ENCODE assay signal across 9 mouse cellular contexts in the genomic region with DNA sequence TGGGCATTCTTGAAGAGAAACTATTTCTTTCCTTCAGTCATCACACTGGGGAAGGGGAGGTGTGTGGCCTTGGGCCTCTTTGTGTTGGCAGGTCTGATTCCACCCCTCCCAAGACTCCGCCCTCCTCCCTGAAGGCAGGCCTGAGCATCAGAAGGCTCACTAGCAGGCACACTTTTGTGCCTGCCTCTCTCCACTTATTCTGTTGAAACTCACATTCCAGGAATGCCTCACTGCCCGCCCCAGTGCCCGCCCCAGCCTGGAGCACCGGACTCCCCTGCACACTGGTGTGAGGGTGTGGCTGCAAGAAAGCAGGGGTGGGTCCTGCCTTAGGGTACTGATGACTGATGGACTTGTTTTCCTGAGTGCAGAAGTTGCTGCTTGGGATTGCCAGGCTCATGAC. TPM values are rescaled to one million over a fixed set of nuclear protein-coding genes. Genes with fewer than 3 reads are reported as not detected.
DNase-seq lines count a peak whose midpoint lies in the region; ATAC-seq and TF ChIP-seq lines count a peak whose summit lies in the region.
"Had no signal": no experiment of that assay in that cellular context is flagged by ENCODE, and none has a peak within 500 bp of the region (broad histone marks: within the 10 kb centered on the region; RNA-seq: fewer than 3 reads in every experiment).

No protein-coding gene starts in this region.

- H3K27ac ChIP-seq in ES-Bruce4 (ENCODE audit: insufficient read depth, low read length): peak overlapping the region; percentile 63
- H3K27ac ChIP-seq in intestine, embryonic 15.5 days: no peak overlapping the region
- H3K27ac ChIP-seq in lung, embryonic 14.5 days (ENCODE audit: low read depth): peak overlapping the region; percentile 82; the same call in 1 of the 2 replicates
- no peak overlapping the region for H3K27ac ChIP-seq in gastrocnemius, adult 2 months

- H3K9ac ChIP-seq in ES-Bruce4 (ENCODE audit: low read depth, poor library complexity, severe bottlenecking): no peak overlapping the region
- no peak overlapping the region for H3K9ac ChIP-seq in intestine, embryonic 15.5 days
- H3K9ac ChIP-seq in lung, embryonic 14.5 days: no peak overlapping the region

- no peaks in the 10 kb centered on the region for H3K4me1 ChIP-seq in ES-Bruce4 (ENCODE audit: control insufficient read depth, insufficient read depth, low read length)
- 0 out of 2 replicates have a peak, but pooled peaks cover 5% of the 10 kb centered on the region for H3K4me1 ChIP-seq in intestine, embryonic 15.5 days (replicated peaks)
- peaks cover 20% of the 10 kb centered on the region for H3K4me1 ChIP-seq in lung, embryonic 14.5 days (ENCODE audit: insufficient read depth)

- no peaks in the 10 kb centered on the region for H3K27me3 ChIP-seq in ES-Bruce4 (ENCODE audit: control insufficient read depth, insufficient read depth, low read length, poor library complexity, severe bottlenecking)
- H3K27me3 ChIP-seq in intestine, embryonic 15.5 days (replicated peaks): no peaks in the 10 kb centered on the region
- H3K27me3 ChIP-seq in lung, embryonic 14.5 days (ENCODE audit: insufficient read depth, low read length): no peaks in the 10 kb centered on the region

- no peak for TF ChIP-seq CTCF in ES-Bruce4 (IDR thresholded peaks at IDR 0.05; ENCODE audit: low read depth, low read length)
- no peak for TF ChIP-seq CTCF in lung, embryonic 14.5 days (IDR thresholded peaks at IDR 0.05; ENCODE audit: low read depth)
- TF ChIP-seq CTCF in gastrocnemius, adult 2 months (IDR thresholded peaks at IDR 0.05): no peak

- whole genome bisulfite sequencing in intestine, embryonic 15.5 days: 29% methylated on average over 4 of the region's 4 CpGs
- 24% methylated on average over 4 of the region's 4 CpGs for WGBS in lung, embryonic 14.5 days

- peak; percentile 88 for DNase-seq in 3T3-L1 (ENCODE audit: low read depth, low spot score)
- peak; percentile 72 for DNase-seq in lung, embryonic 14.5 days
- no peak for DNase-seq in retina, embryonic 14.5 days (ENCODE audit: low spot score)
- no peak for DNase-seq in gastrocnemius, adult 2 months
- DNase-seq in right cerebral cortex, adult 18-20 months: no peak

- peak; percentile 68 for ATAC-seq in intestine, embryonic 15.5 days
- ATAC-seq in lung, embryonic 14.5 days (ENCODE audit: insufficient read depth): peak; percentile 85

- peak; percentile 91 for TF ChIP-seq EP300 in ES-Bruce4 (IDR thresholded peaks at IDR 0.05; ENCODE audit: insufficient read depth, low read depth, low read length)

- H3K4me3 ChIP-seq in ES-Bruce4 (ENCODE audit: low read depth, low read length): no peak overlapping the region
- H3K4me3 ChIP-seq in intestine, embryonic 15.5 days (replicated peaks): no peak overlapping the region
- H3K4me3 ChIP-seq in lung, embryonic 14.5 days (ENCODE audit: low read depth, low read length): no peak overlapping the region
- H3K4me3 ChIP-seq in gastrocnemius, adult 2 months: no peak overlapping the region

- no peak overlapping the region for H3K4me2 ChIP-seq in intestine, embryonic 15.5 days (replicated peaks)
- no peak overlapping the region for H3K4me2 ChIP-seq in lung, embryonic 14.5 days

- no peaks in the 10 kb centered on the region; the same call in 1 of the 2 replicates for H3K36me3 ChIP-seq in ES-Bruce4 (ENCODE audit: control insufficient read depth, insufficient read depth, low read length, poor library complexity, severe bottlenecking)
- no peaks in the 10 kb centered on the region for H3K36me3 ChIP-seq in intestine, embryonic 15.5 days
- no peaks in the 10 kb centered on the region for H3K36me3 ChIP-seq in lung, embryonic 14.5 days (ENCODE audit: insufficient read depth)

- no peak for TF ChIP-seq POLR2A in ES-Bruce4 (IDR thresholded peaks at IDR 0.05; ENCODE audit: insufficient read depth, low read length)

- intact Hi-C loops in gastrocnemius, adult 2 months (cut with DNase I): loop anchor here (5.0 kb wide), 1 partner anchor 115 kb away; a partner anchor contains a TSS

- no peaks in the 10 kb centered on the region for H3K9me3 ChIP-seq in ES-Bruce4 (replicated peaks; ENCODE audit: control insufficient read depth, insufficient read depth, low read length, poor library complexity, severe bottlenecking)
- no peaks in the 10 kb centered on the region; the same call in 1 of the 2 replicates for H3K9me3 ChIP-seq in intestine, embryonic 15.5 days
- no peaks in the 10 kb centered on the region for H3K9me3 ChIP-seq in lung, embryonic 14.5 days (ENCODE audit: low read depth, low read length)

RNA-seq across cellular contexts. Expression of a gene that starts 46.5 kb away (rescaled TPM):
- polyA plus RNA-seq in ES-Bruce4 (2011; ENCODE audit: insufficient read depth, insufficient read length, low read depth, missing spikeins): 33.2 and 34.2 TPM in 2 replicates
- 16.9 and 18.8 TPM in 2 replicates for polyA plus RNA-seq in intestine, embryonic 15.5 days (2015; fragmentation: Nextera tagmentation; extraction: Ambion mirVana)
- polyA plus RNA-seq in lung, embryonic 14.5 days (2014; fragmentation: Nextera tagmentation; extraction: Ambion mirVana): 25.8 and 30.0 TPM in 2 replicates
- 10 to 100 TPM; 23.9 to 32.6 TPM for total RNA-seq in gastrocnemius, adult 2 months (2021)

RNA-seq across cellular contexts. Expression of a gene that starts 49.5 kb away (rescaled TPM):
- polyA plus RNA-seq in ES-Bruce4 (2011; ENCODE audit: insufficient read depth, insufficient read length, low read depth, missing spikeins): not detected in 2 replicates
- polyA plus RNA-seq in intestine, embryonic 15.5 days (2015; fragmentation: Nextera tagmentation; extraction: Ambion mirVana): 126 and 138 TPM in 2 replicates
- polyA plus RNA-seq in lung, embryonic 14.5 days (2014; fragmentation: Nextera tagmentation; extraction: Ambion mirVana): not detected in 2 replicates
- total RNA-seq in gastrocnemius, adult 2 months (2021): not detected
- total RNA-seq: left cerebral cortex, postnatal 25 days had no signal
- polyA plus RNA-seq: frontal cortex, adult 2 months had no signal

Comparison
In these comparisons a context has a peak if more than half of its experiments do, and no peak if none do; other contexts are left out.
1. DNase-seq: peak in 3T3-L1 (single experiment) and lung, embryonic 14.5 days (single experiment); none in retina, embryonic 14.5 days (single experiment), gastrocnemius, adult 2 months (single experiment) and right cerebral cortex, adult 18-20 months (single experiment).
2. H3K27ac ChIP-seq: peak in ES-Bruce4 (single experiment) and lung, embryonic 14.5 days (single experiment); none in intestine, embryonic 15.5 days (single experiment) and gastrocnemius, adult 2 months (single experiment).
3. RNA of a gene that starts 49.5 kb away (polyA plus RNA-seq): 126 to 138 TPM in intestine, embryonic 15.5 days; not detected in ES-Bruce4 and not detected in lung, embryonic 14.5 days; every median in the first group is over 100 times any median in the second.